Mouse (Mus musculus) skeletal muscle tissue, adult 2 months (tissue): Measurements from ENCODE around the gene Rassf8.

Experiments
- DNase-seq: peaks from one replicate; pipeline ENCODE4 v3.0.0-alpha.2; 2012; ENCODE audit warnings: low read depth, low spot score

Rassf8 gene

DNA sequence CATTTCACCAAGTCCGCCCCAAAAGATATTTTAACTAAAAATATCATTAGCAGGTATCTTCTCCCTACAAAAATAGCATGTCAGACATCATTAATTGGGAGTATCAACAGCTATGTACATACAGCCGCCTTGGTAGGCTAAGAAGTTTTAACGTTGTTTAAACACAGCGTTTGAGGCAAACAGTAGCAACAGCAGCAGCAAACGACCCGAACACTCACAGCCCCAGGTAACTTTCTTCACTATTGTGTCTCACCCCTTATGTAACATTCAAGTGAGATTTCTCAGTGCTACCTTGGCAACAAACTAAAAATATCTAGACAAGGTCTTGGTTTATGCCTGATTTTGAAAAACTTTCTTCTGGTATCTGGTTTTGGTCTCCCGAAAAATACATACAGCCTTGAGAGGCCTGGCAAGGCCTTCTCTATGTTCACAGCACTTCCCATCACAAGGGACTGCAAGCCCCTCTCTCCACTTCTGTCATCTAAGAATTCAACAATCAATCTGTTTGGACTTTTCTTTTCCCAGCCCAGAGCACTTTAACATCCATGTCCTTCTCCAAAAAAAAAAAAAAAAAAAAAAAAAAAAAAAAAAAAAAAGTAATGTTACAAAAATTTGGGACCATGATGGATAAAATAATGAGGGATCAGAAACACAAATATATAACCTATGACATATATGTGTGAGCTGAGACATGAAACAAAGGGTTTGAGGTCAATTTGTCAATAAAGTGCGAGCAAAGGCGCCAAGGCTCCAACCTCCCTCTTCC is 115.1 kb downstream of the Rassf8 start:
- no peak for DNase-seq

DNA sequence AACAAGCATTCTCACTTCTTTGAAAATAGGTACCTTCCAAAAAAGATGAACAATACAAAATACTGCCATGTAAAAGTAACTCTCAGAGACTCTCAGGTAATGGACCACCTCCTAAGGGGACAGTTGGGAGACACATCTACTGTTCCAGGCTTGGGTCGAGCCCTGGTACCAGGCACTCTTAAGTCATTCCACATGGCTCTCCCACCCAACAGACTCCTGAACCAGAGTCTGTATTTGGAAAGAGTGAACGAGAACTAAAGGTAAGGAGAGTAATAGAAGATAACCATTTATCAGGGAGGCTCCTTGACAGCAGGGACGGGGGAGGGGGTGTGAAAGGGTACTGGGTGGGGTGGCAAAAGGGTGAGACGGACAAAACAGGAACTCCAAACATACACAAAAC is 115.8 kb downstream of the Rassf8 start:
- DNase-seq: no peak

DNA sequence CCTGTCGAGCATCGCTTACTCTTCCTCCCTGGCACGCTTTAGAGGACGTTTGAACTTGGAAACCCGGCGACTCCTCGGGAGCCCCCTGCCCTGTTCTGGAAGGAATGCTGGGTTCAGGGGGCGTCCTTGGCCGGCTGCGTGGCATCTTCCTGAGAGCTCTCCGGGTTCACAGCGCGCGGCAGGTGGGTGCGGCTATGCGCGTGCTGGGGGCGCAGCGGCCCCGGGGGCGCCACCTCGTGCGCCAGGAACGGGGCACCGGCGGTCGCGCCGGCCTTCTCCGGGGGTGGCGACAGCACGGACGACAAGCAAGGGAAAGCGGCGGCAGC is 116.2 kb downstream of the Rassf8 start:
- no peak for DNase-seq

DNA sequence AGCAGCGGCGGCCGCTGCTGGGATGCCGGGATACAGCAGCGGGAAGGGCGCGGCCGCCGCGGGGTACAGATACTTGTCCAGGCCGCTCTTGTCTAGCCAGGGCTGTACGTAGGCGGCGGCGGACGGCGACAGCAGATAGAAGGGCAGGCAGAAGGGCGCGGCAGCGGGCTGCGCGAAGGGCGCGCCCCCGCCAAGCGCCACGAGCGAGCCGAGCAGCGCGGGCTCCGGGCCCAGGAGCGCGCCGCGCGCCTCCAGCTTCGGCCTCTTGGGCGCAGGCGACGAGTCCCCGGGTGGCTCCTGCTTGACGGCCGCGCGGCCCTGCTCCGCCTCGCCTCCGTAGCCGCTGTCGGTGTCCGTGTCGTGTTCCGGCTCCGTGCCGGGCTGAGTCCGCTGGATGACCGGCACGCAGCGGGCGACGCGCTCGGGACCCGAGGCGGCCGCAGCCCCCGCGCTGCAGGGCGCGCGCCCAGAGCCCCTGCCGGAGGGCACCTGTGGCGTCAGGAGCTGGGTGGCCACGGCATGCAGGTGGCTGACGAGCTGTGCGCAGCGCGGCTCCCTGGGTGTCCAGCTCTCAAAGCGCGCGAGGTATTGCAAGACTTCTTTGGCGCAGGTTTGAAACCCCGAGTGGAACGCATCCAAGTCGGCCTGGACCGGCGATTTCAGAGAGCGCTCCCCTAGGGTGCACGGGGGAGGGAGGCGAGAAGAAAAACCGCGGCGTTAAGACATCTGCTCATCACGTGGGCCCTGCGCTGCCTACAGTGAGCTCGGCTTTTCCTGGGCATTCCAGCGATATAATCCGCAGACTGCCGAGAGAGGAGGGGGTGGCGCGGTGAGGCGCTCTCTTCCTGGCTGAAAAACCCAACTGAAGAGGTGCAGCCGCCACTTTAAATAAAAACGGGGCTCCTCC is 116.8 kb downstream of the Rassf8 start:
- DNase-seq: peak; percentile 94

DNA sequence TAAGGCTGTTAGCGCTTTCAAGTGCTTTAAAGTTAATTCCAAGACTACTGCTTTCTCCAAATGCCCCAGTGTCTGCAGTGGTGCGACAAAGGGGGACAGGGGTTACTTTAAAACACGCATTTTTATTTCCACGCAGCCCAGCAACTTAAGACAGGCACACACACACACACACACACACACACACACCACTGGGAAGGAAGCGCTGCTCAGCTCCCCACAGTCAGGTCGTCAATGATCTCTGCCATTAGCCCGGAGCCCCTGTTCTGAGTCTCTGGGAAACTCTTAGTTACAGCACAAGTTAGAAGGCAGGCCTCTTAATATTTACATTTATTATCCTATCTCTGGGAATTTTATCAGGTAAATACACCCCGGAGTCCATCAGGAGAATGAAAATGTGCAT is 117.6 kb downstream of the Rassf8 start:
- DNase-seq: no peak

DNA sequence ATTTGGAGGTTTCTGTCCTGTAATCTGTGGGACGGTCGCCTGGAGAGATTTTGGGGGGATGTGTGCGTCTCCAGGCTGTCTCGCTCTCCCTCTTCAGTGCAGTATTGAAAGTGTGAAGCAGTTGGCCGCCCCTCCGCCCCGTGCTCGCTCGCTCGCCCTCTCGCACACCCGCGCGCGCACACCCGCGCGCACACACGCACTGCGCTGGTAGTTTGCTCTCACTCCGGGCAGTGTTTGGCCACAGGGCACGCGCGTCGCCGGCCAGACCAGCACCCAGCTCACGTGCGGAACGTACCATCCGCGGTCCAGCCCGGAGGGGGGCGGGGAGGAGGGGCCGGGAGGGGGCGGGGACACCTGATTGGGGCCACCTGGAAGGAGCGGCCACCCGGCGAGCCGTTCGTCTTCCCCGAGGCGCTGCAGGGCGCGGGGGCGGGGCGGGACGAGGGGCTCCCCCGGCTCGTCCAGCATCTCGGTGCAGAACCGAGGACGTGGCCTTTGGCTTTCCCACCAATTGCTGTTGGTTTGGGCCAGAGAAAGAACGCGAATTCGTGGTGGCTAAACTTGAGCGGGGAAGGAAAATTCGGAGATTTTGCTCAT is 118.8 kb downstream of the Rassf8 start, which contains the start of gene Bhlhe41:
Gene Bhlhe41, minus strand, starts transcription at position 270 of the 597 bp plus-strand sequence.
- peak; percentile 95 for DNase-seq

DNA sequence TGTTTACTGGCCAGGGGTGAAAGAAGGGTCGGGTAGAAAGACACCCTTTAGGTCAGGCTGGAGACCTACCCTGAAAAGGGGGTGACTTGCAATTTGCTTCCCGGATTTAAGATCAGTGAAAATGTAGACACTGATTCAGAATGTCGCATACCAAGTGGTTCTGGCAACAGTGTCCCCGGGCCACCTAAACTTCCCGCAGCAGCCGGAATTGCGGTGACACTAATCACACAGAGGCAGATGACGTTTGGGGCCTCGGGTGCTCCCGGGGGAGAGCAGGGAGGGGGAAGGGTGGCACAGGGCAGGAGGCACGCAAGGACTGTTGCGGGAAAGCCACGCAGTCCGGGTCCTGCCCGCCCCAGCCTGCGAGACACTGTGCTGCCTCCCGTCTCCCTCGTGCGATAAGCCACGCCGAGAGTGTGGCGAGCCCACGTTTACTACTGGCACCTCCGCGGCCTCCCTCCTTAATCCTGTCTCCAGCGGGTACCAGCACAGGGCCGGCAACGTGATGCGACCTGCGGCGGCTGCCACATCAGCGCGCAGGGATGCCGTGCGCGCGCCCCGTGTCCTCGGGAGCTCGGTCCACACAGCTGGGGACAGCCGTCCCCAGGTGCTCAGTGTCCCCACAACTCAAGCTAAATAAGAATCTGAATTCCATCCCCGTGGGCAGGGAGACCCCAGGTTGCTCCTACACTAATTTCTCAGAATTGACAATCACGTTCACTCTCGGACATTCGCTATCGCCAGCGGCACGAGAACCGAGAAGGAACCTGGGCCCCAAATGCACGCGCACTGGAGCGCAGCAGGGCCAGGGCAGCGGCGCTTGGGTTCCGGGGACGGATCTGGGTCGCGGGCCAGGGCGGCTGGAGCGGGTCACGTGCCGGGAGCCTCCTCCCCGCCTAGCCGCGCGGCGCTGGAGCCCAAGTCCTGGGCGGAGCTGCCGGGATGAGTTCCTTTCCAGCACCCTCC is 119.6 kb downstream of the Rassf8 start:
- peak; percentile 95 for DNase-seq

DNA sequence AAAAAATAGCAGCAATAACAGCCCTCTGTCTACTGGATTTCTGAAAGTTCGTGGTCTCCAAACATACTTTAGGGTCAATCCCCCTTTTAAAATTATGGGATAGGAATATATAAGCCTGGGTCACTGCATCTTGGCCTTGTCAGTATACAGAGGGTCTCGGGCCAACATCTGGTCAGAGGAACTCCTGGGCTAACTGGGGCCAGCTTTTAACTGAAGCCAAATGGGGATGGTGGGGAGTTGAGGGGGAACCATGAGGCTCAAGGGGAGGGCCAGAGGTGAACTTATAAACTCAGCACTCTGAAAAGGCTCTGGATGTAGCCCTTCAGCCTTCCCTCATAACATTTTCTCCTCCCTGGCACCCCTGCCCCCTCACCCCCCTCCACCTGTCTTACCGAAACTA is 120.6 kb downstream of the Rassf8 start:
- DNase-seq: no peak
